Mouse (Mus musculus): ENCODE measurements around the gene 2810004N23Rik. TPM values are rescaled to one million over a fixed set of nuclear protein-coding genes. Genes with fewer than 3 reads are reported as not detected.

Gene 2810004N23Rik
- total RNA-seq (2021), result 10 to 100 TPM; 36.7 to 37.0 TPM
- long read RNA-seq, experiment 1, transcript 2810004N23Rik-201 (7 exons, 2,340 nt), result major isoform, 69 of 77 reads
- long read RNA-seq, experiment 1, partial matches to known transcripts, result 1 of 77 reads
- long read RNA-seq, experiment 1, other reads (novel, unspliced or antisense), result 7 of 77 reads
- long read RNA-seq, experiment 2, transcript 2810004N23Rik-201 (7 exons, 2,340 nt), result major isoform, 71 of 78 reads
- long read RNA-seq, experiment 2, partial matches to known transcripts, result 3 of 78 reads
- long read RNA-seq, experiment 2, other reads (novel, unspliced or antisense), result 3 of 78 reads

DNA sequence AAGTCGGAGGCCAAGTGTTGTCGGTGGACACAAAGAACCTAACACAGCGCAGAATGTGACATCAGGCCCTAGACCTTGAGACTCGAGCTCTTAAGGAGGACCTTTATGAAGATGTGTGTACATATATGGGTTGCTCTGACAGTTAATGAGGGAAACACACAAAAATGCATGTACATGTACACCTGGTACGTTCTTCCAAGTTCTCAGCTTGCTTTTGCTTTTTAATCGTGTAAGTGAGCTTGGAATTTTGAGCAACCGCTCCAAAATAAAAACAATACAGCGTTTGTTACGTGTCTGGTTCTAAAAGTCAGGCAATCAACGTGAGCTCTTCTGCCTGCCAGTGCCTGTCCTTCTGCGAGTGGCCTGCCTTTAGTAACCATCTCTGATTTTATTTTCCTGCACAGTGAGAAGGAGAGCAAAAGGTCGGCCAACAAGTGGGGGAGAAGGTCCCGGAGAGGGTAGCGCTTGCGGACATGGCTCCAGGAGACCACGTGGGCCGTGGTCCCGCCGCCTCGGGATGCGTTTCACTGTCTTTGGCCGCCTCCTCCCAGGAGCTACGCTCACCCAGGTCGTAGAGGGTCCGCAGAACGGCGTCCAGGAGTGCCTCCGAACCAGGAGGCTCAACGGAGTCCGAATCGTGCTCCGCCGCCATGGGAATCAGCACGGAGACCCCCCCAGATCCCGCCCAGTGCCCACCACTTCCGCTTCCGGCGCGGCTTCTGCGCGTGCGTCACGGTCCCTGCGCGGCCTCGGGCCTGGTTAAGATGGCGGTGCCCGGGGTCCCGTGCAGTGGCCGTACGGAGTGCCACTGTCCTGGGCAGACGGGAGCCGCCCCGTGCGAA lies at the start of gene 2810004N23Rik, which contains the start of gene Gnpat:
2810004N23Rik (minus strand) TSS at position 800 of the 842 bp plus-strand sequence.
Gnpat (plus strand) TSS at position 713 of the 842 bp plus-strand sequence.
- peak; percentile 90 to 94 for DNase-seq (ENCODE audit: low spot score in 2 of 2)

DNA sequence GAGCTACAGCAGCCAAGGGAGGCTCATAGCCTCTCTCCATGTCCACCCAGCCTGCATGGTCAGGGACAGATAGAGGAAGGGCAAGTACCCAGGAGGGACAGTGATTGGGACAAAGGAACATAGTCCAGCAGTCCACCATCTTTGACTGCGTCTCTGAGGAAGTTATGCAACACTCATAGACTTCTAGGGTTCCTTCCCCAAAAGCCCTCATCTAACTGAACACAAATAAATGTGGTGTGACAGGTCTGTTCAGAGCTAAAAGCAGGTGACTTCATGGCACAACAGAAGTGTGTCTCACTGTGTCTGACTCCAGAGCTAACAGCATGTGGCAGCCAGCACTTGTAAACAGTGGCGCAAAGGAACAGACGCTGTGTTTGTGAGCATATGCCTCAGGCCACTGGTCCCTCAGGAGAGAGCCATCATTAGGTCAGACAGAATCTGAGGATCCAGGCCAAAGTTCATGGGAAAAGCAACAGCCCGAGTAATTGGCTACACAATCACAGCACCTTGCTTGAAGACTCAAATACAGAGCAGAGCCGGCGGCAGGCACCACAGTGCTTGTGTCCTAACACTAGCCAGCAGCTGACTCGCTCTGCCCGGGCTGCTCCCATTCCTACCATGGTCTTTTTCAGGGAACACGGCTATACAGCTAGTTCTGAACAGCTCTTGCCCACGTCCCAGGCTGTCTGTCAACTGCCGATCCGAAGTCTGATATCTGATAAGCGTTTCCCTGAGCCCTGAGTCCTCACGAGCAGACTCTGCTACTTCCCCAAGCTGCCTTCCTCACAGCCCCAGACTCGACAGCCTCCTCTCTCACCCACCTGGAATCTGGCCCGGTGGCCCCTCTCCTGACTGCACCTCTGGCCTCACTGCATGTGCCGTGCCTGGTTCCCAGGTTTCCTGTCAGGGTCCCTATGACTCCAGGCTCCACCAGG lies 49.3 kb upstream of the 2810004N23Rik start:
- DNase-seq (ENCODE audit: low spot score in 2 of 2), result no peak

DNA sequence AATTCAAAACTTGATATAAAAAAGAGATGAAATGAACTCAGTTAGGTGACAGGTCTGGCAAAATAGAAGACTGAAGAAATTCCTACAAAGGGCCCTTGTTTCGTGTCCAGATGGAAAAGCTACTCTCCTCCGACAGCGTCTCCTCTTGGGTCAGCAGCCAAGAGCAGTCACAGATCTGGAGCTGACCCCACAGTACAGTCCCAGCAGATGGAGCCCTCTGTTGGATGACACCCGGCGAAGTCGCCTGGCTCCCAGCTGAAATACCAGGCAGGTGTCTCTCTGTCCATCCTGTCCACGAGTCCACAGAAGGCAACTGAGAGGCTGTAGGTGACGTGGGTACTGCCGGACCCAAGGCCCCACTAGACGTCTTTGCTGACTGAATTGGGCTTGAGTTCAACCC lies 47.4 kb upstream of the 2810004N23Rik start:
- DNase-seq (ENCODE audit: low spot score in 2 of 2), result no peak

DNA sequence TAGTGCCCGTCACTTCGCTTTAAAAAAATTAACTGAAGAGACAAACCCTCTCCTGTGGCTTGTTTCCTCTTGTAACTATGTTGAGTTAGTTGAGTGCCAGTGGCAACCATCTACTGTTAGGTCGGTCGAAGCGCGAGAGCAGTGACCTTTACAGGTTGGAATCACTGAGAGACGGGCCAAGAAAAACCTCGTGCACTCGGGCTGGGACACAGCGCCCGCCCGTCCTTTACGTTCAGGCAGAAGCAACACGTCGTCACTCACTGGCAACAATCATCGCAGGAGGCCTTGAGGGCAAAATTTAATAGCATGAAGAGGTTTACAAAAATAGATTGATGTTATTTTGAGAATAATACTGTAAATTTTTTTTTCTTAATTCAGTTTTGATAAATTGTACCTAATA lies 47.0 kb upstream of the 2810004N23Rik start:
- DNase-seq (ENCODE audit: low spot score in 2 of 2), result no peak

- DNase-seq (ENCODE audit: low spot score in 2 of 2), result no peak
These were observed 42.6 kb upstream of the 2810004N23Rik start for GRCm38 (mm10) chr8:124905482-124905881.

- DNase-seq (ENCODE audit: low spot score in 2 of 2), result no peak
These were observed 40.3 kb upstream of the 2810004N23Rik start for GRCm38 (mm10) chr8:124903198-124903597.

GRCm38 (mm10) chr8:124898251-124898905 lies 35.5 kb upstream of the 2810004N23Rik start:
- DNase-seq (ENCODE audit: low spot score in 2 of 2), result peak in 1 of 2 experiments; percentile 29

DNA sequence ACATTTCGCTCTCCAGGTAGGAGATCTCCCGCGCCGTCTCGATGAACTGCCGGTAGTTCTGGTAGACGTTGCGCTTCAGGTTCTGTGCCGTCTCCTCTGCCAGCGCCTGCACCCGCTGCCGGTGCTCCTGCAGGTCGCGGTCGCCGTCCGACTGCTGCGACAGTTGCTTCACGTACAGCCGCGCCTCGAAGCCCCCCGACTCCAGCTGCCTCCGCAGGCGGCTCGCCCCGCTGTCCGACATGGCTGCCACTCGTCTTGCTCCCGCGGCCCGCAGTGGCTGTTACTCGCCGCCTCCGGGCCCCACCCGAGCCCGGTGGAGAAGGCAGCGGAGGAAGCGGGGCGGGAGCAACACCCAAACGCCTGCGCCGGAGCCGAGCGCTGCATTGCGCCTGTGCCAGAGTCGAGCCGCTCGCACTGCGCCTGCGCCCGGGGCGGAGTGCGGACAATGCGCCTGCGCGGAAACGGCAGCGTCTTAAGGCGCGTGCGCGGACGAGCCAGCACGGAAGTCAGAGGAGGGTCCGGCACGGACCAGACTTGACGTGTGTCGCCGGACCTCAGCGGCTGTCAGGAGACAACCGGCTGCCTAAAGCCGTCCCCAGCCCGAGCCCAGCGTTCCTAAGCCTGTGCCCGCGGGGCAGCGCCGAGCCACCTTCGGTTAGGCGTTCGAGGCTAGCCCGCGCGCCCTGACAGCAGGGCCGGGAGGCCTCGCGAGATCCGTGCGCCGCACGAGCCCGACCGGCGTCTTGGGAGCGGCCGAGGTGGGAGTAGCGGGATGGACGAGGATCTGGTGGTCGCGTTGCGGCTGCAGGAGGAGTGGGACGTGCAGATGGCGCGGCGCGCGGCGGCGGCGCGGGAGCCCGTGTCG lies 34.7 kb upstream of the 2810004N23Rik start, which contains the start of the genes Exoc8 and Sprtn:
Exoc8 (minus strand) TSS at position 320 of the 865 bp plus-strand sequence.
Sprtn (plus strand) TSS at position 501 of the 865 bp plus-strand sequence.
- peak; percentile 97 to 98 for DNase-seq (ENCODE audit: low spot score in 2 of 2)

DNA sequence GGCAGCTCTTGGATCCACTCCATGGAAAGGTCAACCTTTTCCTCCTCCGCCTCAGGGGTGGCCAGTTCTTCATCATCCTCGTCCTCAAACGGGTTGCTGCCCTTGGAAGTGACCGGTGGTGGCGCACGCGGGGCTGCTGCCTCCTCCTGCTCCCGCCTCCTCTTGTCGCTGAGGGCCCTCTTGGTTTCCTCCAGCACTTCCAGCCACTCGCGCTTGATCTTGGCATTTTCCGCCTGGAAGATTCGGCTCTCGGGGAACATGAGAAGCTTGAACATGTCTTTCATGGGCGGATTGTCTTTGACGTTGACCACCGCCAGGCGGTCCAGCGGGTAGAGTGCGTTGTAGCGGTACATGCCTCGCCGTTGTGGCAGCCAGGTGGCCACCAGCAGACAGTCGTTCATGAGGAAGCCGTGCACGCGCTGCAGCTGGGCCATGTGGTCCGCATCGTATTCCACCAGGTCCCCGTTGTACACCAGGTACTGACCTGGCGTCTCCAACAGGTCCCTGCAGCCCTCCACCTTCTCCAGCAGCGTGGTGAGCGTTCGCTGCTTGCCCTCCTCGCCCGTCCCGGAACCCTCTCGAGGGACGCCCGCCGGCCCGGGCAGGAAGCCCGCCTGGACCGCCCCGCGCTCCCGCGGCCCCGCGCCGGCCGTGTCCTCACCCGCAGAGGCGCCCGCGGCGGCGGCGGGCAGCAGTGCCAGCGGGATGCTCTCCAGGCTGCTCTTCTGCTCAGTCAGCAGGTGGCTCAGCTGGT lies 33.9 kb upstream of the 2810004N23Rik start:
- peak; percentile 69 to 82 for DNase-seq (ENCODE audit: low spot score in 2 of 2)

DNA sequence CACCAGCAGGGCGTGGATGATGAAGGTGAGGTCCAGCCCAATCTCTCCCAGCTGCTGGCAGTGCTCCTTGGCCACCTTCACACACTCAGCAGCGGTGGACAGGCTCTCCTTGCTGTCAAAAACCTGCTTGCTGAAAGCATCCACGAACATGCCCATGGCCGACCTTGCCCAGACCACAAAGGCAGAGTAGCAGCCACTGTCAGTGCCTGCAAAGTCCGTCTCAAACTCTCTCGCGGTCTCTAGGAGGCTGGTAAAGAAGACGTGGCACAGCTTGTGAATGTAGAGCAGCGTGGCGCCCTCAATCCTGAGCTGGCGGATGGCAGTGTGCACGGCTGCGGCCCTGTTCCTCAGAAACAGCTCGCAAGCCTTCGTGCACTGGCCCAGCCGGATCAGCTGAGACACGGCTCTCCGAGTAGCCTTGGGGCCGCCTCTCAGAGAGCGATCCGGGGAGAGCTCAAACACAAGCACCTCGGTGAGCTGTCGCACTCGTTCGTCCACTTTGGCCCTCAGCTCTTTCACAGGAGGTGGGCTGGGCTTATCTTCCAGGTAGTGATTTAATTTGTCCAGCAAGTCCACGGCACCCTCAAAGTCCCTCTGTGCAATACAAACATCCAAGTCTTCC lies 33.2 kb upstream of the 2810004N23Rik start:
- DNase-seq (ENCODE audit: low spot score in 2 of 2), result no peak

DNA sequence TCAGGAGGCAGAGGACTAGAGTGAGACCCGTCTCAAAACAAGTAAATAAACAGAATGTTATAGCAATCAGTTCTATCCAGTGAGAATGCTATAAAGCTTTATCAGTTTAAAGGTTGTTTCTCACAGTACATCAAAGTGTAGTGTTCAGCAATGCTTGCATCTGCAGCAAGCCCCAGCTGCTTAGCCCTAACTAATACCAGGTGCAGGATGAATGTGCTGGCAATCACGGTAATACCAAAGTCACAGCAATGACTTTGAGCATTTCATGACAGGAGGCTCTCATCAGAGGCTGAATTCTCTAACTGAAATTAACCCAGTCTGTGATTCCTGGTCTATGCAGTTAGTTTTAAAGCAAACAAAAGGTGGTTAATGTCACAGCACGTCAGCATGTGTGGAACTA lies 29.7 kb upstream of the 2810004N23Rik start:
- DNase-seq (ENCODE audit: low spot score in 2 of 2), result no peak

DNA sequence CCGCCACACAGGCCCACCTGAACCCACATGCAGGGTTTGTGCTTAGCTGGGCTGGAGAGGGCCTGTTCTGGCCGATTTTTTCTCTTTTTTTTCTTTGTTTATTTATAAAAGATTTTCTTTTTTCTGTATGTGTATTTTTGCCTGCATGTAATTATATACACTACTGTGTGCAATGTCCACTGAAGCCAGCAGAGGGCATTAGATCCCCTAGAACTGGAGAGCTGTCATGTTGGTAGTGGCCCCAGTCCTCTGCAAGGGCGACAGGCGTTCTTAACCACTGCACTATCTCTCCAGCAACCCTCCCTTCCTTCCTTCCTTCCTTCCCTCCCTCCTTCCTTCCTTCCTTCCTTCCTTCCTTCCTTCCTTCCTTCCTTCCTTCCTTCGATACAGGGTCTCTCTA lies 25.5 kb upstream of the 2810004N23Rik start:
- no peak for DNase-seq (ENCODE audit: low spot score in 2 of 2)

DNA sequence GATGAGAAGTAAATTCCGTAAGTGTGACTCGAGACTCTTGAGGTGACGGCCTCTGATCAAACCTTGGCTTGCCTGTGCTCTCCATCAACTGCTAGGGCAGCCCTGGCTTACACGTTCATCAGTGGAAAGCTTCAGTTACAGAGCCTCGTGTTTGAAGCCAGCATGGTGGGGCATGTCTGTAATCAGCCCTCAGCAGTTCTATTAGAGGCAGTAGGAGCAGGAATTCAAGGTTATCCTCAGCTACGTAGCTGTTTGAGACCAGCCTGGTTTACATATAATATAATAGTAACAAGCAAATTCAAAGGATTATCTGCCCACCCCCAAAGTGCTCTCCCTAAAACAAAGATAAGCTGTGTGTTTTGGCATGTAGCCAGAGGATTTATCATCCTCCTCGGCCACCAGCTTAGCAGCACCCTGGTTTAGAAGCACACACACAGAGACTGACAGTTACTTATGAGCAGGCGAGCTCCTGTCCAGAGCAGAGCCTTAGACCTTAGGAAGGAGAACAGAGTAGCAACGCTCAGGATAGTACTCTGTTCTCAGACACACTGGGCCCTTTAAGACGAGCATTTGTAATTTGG lies 16.1 kb upstream of the 2810004N23Rik start:
- DNase-seq (ENCODE audit: low spot score in 2 of 2), result no peak

DNA sequence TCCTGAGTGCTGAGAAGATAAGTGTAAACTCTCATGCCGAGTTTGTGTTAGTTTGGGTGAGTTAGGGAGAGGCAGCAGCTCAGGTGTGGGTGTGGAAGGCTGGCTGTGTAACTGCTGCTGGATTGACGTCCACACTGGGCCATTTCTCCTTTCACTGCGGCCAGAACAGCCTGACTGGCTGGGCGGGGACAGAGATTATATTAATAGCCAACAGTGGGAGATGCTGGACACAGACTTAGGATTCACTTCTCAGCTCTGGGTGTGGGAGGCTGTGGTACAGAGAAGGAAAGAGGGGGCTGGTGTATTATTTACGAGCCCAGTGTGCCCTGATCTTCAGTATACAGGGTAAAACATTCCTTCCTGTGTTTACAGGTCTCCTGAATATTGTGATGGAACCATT lies 15.2 kb upstream of the 2810004N23Rik start:
- DNase-seq (ENCODE audit: low spot score in 2 of 2), result no peak

- DNase-seq (ENCODE audit: low spot score in 2 of 2), result no peak
These were observed 9.8 kb upstream of the 2810004N23Rik start for GRCm38 (mm10) chr8:124872690-124873089.

DNA sequence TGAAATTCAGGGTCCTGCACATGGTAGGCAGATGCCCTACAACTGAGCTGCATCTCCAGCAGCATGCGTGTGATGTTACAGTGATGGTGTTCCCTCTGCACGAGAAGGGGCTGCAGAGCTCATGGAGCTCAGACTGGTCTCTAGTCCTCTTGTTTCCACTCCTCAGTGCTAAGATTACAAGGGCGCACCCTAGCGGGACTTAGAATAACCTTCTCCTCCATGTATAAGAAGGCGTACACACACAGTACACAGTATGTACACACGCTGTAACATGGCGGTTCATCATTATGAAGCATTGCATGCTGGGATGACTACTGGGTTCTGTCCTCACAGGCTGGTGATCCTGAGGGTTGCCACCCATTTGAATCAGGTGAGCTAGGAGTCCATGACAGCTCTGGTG lies 9.2 kb upstream of the 2810004N23Rik start:
- DNase-seq (ENCODE audit: low spot score in 2 of 2), result no peak

DNA sequence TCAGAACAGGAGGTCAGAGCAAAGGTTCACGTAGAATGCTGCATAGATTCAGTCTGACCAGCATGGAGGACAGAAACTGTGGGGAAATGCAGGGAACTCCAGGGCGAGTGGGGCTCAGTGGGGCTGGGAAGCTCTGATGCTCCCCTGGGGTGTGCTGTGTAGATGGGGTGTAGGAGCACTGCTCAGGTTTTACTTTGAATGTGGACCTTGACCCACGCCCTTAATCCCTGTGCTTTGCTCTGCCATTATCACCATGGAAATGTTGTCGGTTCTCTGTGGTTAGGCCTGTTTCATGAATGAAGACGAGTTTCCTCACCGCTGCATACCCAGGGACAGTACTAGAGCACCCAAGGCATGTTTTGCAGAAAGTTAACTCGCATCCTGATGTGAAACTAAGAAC lies 8.6 kb upstream of the 2810004N23Rik start:
- DNase-seq (ENCODE audit: low spot score in 2 of 2), result no peak

DNA sequence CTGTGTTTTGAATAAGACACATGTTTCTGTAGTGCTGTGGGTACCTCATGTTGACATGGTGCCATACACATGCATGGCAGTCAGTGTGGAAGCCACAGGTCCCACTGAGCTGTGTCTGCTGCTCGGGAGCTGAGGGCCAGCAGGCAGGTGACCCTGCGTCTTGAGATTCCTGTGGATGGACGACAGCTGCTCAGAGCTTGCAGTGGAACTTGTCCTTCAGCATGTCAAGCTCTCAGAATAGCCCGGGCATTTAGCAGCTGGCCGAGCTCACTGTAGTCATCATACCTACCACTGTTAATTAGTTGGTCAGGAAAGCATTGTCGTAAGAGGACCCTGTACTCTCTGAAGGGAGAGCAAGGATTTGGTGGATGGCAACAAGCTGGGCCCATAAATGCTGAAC lies 6.8 kb upstream of the 2810004N23Rik start:
- DNase-seq (ENCODE audit: low spot score in 2 of 2), result no peak

All from gastrocnemius, postnatal 4 days (tissue).